Mouse (Mus musculus): Measurements from ENCODE around the gene Pdlim3. TPM values are rescaled to one million over a fixed set of nuclear protein-coding genes. Genes with fewer than 3 reads are reported as not detected.
A peak's percentile ranks its signal among the peaks of the same experiment; 100 is the strongest.

Pdlim3 gene
- polyA plus RNA-seq, 1 experiment from 2014 or later, result 24.1 TPM

DNA sequence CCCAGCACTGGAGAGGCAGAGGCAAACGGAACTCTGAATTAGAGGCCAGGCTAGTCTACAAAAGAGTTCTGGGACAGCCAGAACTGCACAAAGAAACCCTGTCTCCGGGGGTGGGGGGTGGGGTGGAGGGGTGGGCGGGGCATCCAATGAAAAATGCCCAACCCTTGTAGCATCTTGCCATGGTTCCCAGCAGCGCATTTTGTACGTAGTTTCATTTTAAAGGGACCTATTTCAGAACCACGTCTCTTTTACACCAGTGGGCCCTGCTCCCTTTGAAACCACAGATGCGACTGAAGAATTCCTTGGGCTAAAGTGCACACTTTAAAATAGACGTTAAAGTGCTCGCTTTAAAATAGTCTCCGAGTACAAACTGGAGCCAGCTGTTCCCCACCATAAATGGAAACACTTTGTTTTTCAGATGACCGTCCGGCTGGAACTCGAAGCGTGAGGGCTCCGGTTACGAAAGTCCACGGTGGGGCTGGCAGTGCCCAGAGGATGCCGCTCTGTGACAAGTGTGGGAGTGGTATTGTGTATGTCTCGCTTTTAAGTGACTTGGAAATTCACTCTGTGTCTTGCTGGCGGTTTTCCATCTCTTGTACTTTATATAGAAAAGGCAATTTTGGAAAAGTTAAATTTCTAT, 31.9 kb downstream of the Pdlim3 start:
- WGBS, result 81% methylated on average over 20 of the region's 20 CpGs
- Histone ChIP-seq H3K27ac (ENCODE audit: low read length) (no peak overlapping the region), H3K27me3 (ENCODE audit: control insufficient read depth, insufficient read depth, low read depth, low read length) (no peaks in the 10 kb centered on the region), H3K4me2 (ENCODE audit: low read length) (no peak overlapping the region), H3K9me3 (replicated peaks; ENCODE audit: control insufficient read depth, low read length, poor library complexity, severe bottlenecking) (no peaks in the 10 kb centered on the region), H3K4me3 (ENCODE audit: low read depth, low read length) (no peak overlapping the region), H3K4me1 (ENCODE audit: control insufficient read depth, insufficient read depth, low read length) (no peaks in the 10 kb centered on the region), H3K36me3 (ENCODE audit: control insufficient read depth, insufficient read depth, low read length) (no peaks in the 10 kb centered on the region), H3K9ac (ENCODE audit: low read depth, low read length) (no peak overlapping the region)
- no peak for ATAC-seq

DNA sequence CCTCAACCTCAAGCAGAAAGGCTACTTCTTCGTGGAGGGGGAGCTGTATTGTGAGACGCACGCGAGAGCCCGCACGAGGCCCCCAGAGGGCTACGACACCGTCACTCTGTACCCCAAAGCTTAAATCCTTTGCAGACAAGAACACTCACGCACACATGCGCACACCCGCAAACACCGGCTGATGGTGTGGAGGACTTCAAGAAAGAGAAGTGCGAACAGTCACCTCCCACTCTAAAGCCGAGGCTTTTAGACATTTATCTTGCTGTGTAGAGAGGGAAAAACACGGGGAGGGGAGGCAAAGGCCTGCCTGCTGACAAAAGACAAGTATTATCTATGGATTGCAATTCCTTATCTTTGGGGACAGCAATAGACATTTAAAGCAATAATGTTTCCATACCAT, 33.6 kb downstream of the Pdlim3 start:
- H3K9me3 ChIP-seq (replicated peaks; ENCODE audit: control insufficient read depth, low read length, poor library complexity, severe bottlenecking), result no peaks in the 10 kb centered on the region
- no peak for ATAC-seq
- no peak overlapping the region for H3K27ac ChIP-seq (ENCODE audit: low read length)
- WGBS, result 80% methylated on average over 15 of the region's 15 CpGs
- H3K27me3 ChIP-seq (ENCODE audit: control insufficient read depth, insufficient read depth, low read depth, low read length), result no peaks in the 10 kb centered on the region
- no peaks in the 10 kb centered on the region for H3K4me1 ChIP-seq (ENCODE audit: control insufficient read depth, insufficient read depth, low read length)
- no peak overlapping the region for H3K4me2 ChIP-seq (ENCODE audit: low read length)
- H3K36me3 ChIP-seq (ENCODE audit: control insufficient read depth, insufficient read depth, low read length), result no peaks in the 10 kb centered on the region
- no peak overlapping the region for H3K9ac ChIP-seq (ENCODE audit: low read depth, low read length)
- no peak overlapping the region for H3K4me3 ChIP-seq (ENCODE audit: low read depth, low read length)

DNA sequence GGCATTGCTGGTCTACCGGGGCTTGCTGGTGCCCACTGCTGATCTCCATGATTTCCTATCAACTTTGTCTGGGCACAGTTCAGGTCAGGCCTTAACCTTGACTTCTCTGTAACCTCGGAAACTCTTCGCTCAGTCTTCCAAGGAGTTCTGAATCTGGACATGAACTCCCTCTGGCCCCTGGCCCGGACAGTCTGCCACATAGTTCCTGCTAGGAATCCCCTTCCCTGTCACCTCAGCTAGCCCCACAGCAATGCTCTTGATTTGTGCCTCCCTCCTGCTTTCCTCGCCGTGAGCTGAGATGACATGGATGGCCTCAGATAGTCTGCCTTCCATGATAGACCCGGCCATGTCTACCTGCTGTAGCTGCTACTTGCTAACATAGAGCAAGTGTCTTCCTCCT, 35.1 kb downstream of the Pdlim3 start:
- Histone ChIP-seq H3K4me1 (ENCODE audit: control insufficient read depth, insufficient read depth, low read length) (no peaks in the 10 kb centered on the region), H3K36me3 (ENCODE audit: control insufficient read depth, insufficient read depth, low read length) (no peaks in the 10 kb centered on the region), H3K4me2 (ENCODE audit: low read length) (no peak overlapping the region), H3K27ac (ENCODE audit: low read length) (no peak overlapping the region), H3K9me3 (replicated peaks; ENCODE audit: control insufficient read depth, low read length, poor library complexity, severe bottlenecking) (no peaks in the 10 kb centered on the region), H3K27me3 (ENCODE audit: control insufficient read depth, insufficient read depth, low read depth, low read length) (no peaks in the 10 kb centered on the region), H3K9ac (ENCODE audit: low read depth, low read length) (no peak overlapping the region), H3K4me3 (ENCODE audit: low read depth, low read length) (no peak overlapping the region)
- ATAC-seq, result no peak
- 95% methylated on average over 7 of the region's 7 CpGs for WGBS

DNA sequence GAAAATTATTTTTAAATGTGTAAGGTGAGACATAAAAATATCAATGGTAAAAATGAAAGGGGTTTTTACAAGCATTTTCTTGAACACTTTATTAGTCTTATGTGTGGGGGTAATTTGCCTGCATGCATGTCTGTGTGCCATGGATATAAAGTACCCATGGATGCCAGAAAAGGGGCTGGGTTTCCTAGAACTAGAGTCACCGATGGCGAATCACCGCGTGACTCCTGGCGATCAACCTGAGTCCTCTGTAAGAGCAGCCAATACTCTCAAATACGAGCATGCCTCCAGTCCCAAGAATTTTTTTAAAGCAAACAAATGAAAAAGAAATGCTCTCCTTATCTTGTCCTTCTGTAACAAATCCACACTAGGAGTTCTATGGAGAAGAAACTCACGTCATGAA, 36.9 kb downstream of the Pdlim3 start:
- Histone ChIP-seq H3K4me3 (ENCODE audit: low read depth, low read length) (no peak overlapping the region), H3K27me3 (ENCODE audit: control insufficient read depth, insufficient read depth, low read depth, low read length) (no peaks in the 10 kb centered on the region), H3K27ac (ENCODE audit: low read length) (no peak overlapping the region), H3K4me1 (ENCODE audit: control insufficient read depth, insufficient read depth, low read length) (no peaks in the 10 kb centered on the region), H3K36me3 (ENCODE audit: control insufficient read depth, insufficient read depth, low read length) (no peaks in the 10 kb centered on the region), H3K9ac (ENCODE audit: low read depth, low read length) (no peak overlapping the region), H3K4me2 (ENCODE audit: low read length) (no peak overlapping the region), H3K9me3 (replicated peaks; ENCODE audit: control insufficient read depth, low read length, poor library complexity, severe bottlenecking) (no peaks in the 10 kb centered on the region)
- WGBS, result 96% methylated on average over 7 of the region's 7 CpGs
- ATAC-seq, result no peak

DNA sequence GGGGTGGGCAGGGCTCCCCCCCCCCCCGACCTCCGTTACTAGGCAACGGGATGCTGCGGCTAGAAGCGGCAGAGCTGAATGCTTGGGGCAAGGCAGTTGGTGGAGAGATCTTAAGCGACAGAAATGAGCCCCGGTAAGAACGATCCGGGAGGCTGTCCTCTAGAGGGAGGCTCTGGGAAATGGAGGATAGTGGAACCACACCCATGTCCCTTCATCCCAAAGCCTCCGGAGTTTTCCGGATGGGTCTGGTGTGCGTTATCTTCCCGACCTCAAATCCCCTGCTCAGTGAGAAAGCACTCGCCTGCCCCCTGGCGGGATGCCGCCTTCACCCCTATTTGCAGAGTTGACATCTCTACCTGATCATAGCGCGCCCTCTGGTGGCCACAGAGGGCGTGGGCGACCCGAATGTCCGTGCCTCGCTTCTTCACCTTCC, 49.3 kb downstream of the Pdlim3 start, which contains the start of gene Ccdc110:
TSS of gene Ccdc110 (plus strand) at position 38 of the 433 bp plus-strand sequence.
- Histone ChIP-seq H3K27me3 (ENCODE audit: control insufficient read depth, insufficient read depth, low read depth, low read length) (no peaks in the 10 kb centered on the region), H3K27ac (ENCODE audit: low read length) (no peak within 1 kb of the TSS), H3K36me3 (ENCODE audit: control insufficient read depth, insufficient read depth, low read length) (no peaks in the 10 kb centered on the region), H3K9ac (ENCODE audit: low read depth, low read length) (peak within 1 kb of the TSS; percentile 62), H3K4me2 (ENCODE audit: low read length) (peak within 1 kb of the TSS; percentile 78), H3K9me3 (replicated peaks; ENCODE audit: control insufficient read depth, low read length, poor library complexity, severe bottlenecking) (no peaks in the 10 kb centered on the region), H3K4me3 (ENCODE audit: low read depth, low read length) (peak within 1 kb of the TSS; percentile 47), H3K4me1 (ENCODE audit: control insufficient read depth, insufficient read depth, low read length) (no peaks in the 10 kb centered on the region)
- WGBS, result under 1% methylated on average over 23 of the region's 23 CpGs
- ATAC-seq, result peak; percentile 90

DNA sequence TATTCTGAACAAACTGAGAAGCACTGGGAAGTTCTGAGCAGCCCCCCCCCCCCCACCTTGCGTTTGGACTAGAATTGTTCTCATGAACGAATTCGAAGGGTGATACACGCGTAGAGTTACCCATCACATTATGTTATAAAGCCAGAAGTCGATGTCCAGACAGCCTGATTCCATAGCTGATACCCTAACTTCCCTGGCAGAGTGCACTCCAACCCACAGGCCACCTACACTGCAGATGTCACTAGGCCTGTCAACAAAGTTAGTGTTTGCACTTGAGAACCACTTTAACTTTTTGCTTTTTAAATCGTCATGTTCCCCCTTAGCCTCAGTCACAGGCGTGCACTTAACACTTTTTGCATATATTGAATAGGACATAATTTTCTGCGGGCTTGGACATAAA, 51.7 kb downstream of the Pdlim3 start:
- Histone ChIP-seq H3K9me3 (replicated peaks; ENCODE audit: control insufficient read depth, low read length, poor library complexity, severe bottlenecking) (no peaks in the 10 kb centered on the region), H3K27me3 (ENCODE audit: control insufficient read depth, insufficient read depth, low read depth, low read length) (no peaks in the 10 kb centered on the region), H3K9ac (ENCODE audit: low read depth, low read length) (no peak overlapping the region), H3K4me1 (ENCODE audit: control insufficient read depth, insufficient read depth, low read length) (no peaks in the 10 kb centered on the region), H3K27ac (ENCODE audit: low read length) (no peak overlapping the region), H3K4me3 (ENCODE audit: low read depth, low read length) (no peak overlapping the region), H3K4me2 (ENCODE audit: low read length) (no peak overlapping the region), H3K36me3 (ENCODE audit: control insufficient read depth, insufficient read depth, low read length) (no peaks in the 10 kb centered on the region)
- 88% methylated on average over 9 of the region's 9 CpGs for WGBS
- no peak for ATAC-seq

DNA sequence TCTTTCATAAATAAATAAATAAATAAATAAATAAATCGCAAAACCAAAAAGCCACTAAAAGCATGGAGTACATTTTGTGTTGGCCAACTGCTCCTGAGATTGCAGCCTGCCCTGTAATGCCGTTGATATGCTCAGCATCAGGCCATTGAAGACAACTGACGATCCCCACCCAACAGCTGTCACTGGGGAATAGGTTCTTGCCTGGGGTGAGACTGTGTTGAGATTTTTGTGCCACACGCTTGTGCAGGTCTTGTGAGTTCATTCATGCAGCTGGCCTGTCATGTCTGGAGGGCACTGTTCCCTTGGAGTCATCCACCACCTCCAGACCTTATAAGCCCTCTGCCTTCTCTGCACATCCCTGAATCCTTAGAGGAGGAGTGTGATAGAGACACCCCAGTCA, 61.0 kb downstream of the Pdlim3 start:
- H3K9me3 ChIP-seq (replicated peaks; ENCODE audit: control insufficient read depth, low read length, poor library complexity, severe bottlenecking), result no peaks in the 10 kb centered on the region
- H3K27me3 ChIP-seq (ENCODE audit: control insufficient read depth, insufficient read depth, low read depth, low read length), result no peaks in the 10 kb centered on the region
- ATAC-seq, result no peak
- no peak overlapping the region for H3K9ac ChIP-seq (ENCODE audit: low read depth, low read length)
- H3K4me1 ChIP-seq (ENCODE audit: control insufficient read depth, insufficient read depth, low read length), result no peaks in the 10 kb centered on the region
- H3K4me3 ChIP-seq (ENCODE audit: low read depth, low read length), result no peak overlapping the region
- no peak overlapping the region for H3K27ac ChIP-seq (ENCODE audit: low read length)
- H3K4me2 ChIP-seq (ENCODE audit: low read length), result no peak overlapping the region
- 93% methylated on average over 4 of the region's 4 CpGs for WGBS
- no peaks in the 10 kb centered on the region for H3K36me3 ChIP-seq (ENCODE audit: control insufficient read depth, insufficient read depth, low read length)

DNA sequence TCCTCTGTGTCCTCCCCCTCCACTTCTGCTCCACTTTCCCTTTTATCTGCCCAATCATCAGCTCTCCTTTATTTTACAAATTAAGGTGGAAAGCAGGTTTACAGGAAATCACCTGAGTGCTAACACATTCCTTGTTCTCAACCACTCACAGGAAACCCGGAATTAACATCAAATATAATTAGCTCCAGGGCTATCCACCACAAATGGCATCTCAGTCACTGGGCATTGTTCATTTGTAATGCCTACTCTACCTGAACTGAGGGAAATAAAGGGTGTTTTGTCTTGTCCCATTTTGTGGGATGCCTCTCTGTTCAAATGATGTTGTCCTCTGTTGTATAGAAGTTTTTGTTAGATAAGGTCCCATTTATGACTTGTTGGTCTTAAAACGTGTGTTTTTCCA, 65.4 kb downstream of the Pdlim3 start:
- Histone ChIP-seq H3K27ac (ENCODE audit: low read length) (no peak overlapping the region), H3K9ac (ENCODE audit: low read depth, low read length) (no peak overlapping the region), H3K27me3 (ENCODE audit: control insufficient read depth, insufficient read depth, low read depth, low read length) (no peaks in the 10 kb centered on the region), H3K9me3 (replicated peaks; ENCODE audit: control insufficient read depth, low read length, poor library complexity, severe bottlenecking) (no peaks in the 10 kb centered on the region), H3K4me3 (ENCODE audit: low read depth, low read length) (no peak overlapping the region), H3K4me1 (ENCODE audit: control insufficient read depth, insufficient read depth, low read length) (no peaks in the 10 kb centered on the region), H3K36me3 (ENCODE audit: control insufficient read depth, insufficient read depth, low read length) (no peaks in the 10 kb centered on the region), H3K4me2 (ENCODE audit: low read length) (no peak overlapping the region)
- no peak for ATAC-seq
- 51% methylated on average over 2 of the region's 2 CpGs for WGBS

All from midbrain, embryonic 16.5 days (tissue).